Mouse (Mus musculus) heart, postnatal 0 days (tissue): ENCODE measurements around the gene Vil1.

ENCODE experiments used
- CTCF ChIP-seq: IDR thresholded peaks from 2 replicates; pipeline ENCODE4 v1.5.1; 2016; ENCODE audit warnings: antibody characterized with exemption, control low read depth, low read depth
- EP300 ChIP-seq: IDR thresholded peaks from 2 replicates; pipeline ENCODE4 v1.6.1; 2016; ENCODE audit warnings: antibody characterized with exemption, low read depth

- TF ChIP-seq CTCF (no peak), EP300 (no peak)
Observed at GRCm38 (mm10) chr1:74400531-74400930, 8.6 kb upstream of the Vil1 start.
